Mouse (Mus musculus) bone marrow, adult 2 months (tissue): ENCODE measurements around the gene Cd177.

Experiments
- CTCF ChIP-seq: fragments of 200-500 bp; IDR thresholded peaks from 2 replicates; pipeline ENCODE4 v1.5.1; 2011; ENCODE audit warnings: low read length, control low read depth; ENCODE audit not compliant: control insufficient read depth, insufficient read depth
- POLR2A ChIP-seq: fragments of 200-500 bp; IDR thresholded peaks from 2 replicates; pipeline ENCODE4 v1.6.1; 2011; ENCODE audit warnings: low read depth, mild to moderate bottlenecking, control low read depth, low read length, borderline replicate concordance; ENCODE audit not compliant: control insufficient read depth

GRCm38 (mm10) chr7:24802149-24802767 is 42.1 kb upstream of the Cd177 start:
- TF ChIP-seq CTCF (no peak), POLR2A (no peak)
